Mouse (Mus musculus): ENCODE results near the gene Nr2c1.

DNA sequence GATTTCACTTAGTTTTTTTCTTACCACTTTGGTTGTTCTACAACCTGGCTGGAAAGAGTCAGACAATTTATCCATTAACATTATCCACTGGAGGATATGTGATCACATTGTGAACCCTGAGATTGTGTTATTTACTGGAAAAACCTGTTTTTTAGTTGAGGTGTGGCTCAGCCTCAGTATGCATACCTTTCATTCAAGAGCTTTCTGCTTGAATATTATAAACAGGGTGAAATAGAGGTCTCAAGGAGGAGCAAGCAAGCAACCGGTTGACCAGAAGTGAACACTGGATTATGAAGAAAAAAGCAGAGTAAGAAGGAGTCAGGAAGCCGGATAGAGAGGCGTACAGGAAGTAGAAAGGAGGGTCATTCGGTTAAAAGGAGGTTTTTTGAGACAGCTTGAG, 3.7 kb downstream of the Nr2c1 start:
- TF ChIP-seq CTCF (conservative IDR thresholded peaks at IDR 0.05; ENCODE audit: insufficient read depth, insufficient read length, low read depth, low read length) (no peak), POLR2A (IDR thresholded peaks at IDR 0.05; ENCODE audit: low read depth, low read length) (no peak)

All from kidney, adult 2 months (tissue).